Mouse (Mus musculus) layer of hippocampus, postnatal 10 days (tissue): ENCODE data around the gene Mmaa. TPM values are rescaled to one million over a fixed set of nuclear protein-coding genes. Genes with fewer than 3 reads are reported as not detected.

Experiments used
- DNase-seq, 2 experiments: peaks; one replicate each; pipeline ENCODE4 v3.0.0; 2021; ENCODE audit warnings: low spot score in 2 of 2
- long read RNA-seq: library from polyadenylated mRNA; stranded (forward); transcript quantifications from one replicate; pipeline ENCODE4 v2.0.0, GENCODE M21; 2023
- total RNA-seq, 2 experiments: library from RNA; stranded (reverse); gene quantifications; 2 replicates each; pipeline ENCODE4 v1.2.3; 2021

Mmaa gene
- total RNA-seq, result 10 to 100 TPM; 16.9 to 17.7 TPM
- long read RNA-seq, full-length matches to known transcripts, result 6 of 27 reads
- long read RNA-seq, partial matches to known transcripts, result 13 of 27 reads
- long read RNA-seq, other reads (novel, unspliced or antisense), result 8 of 27 reads

- peak; percentile 94 to 97 for DNase-seq
Measured at GRCm38 (mm10) chr8:79294610-79295275, at the start of gene Mmaa. Gene Mmaa (minus strand): TSS chr8:79294937.

- no peak for DNase-seq
Measured at GRCm38 (mm10) chr8:79341236-79341635, 46.5 kb upstream of the Mmaa start.

- peak; percentile 49 to 55 for DNase-seq
Measured at GRCm38 (mm10) chr8:79339555-79339954, 44.8 kb upstream of the Mmaa start.

GRCm38 (mm10) chr8:79338619-79339018, 43.9 kb upstream of the Mmaa start:
- DNase-seq, result peak in 1 of 2 experiments; percentile 5

GRCm38 (mm10) chr8:79332109-79332900, 37.6 kb upstream of the Mmaa start:
- peak in 1 of 2 experiments; percentile 5 for DNase-seq

- no peak for DNase-seq
Measured at GRCm38 (mm10) chr8:79331571-79331970, 36.8 kb upstream of the Mmaa start.

GRCm38 (mm10) chr8:79331017-79331416, 36.3 kb upstream of the Mmaa start:
- DNase-seq, result peak in 1 of 2 experiments; percentile 5

GRCm38 (mm10) chr8:79329735-79330134, 35.0 kb upstream of the Mmaa start:
- DNase-seq, result no peak

GRCm38 (mm10) chr8:79329182-79329581, 34.4 kb upstream of the Mmaa start:
- peak in 1 of 2 experiments; percentile 4 for DNase-seq

GRCm38 (mm10) chr8:79325510-79325909, 30.8 kb upstream of the Mmaa start:
- DNase-seq, result peak in 1 of 2 experiments; percentile 7

GRCm38 (mm10) chr8:79324928-79325327, 30.2 kb upstream of the Mmaa start:
- DNase-seq, result peak in 1 of 2 experiments; percentile 7

GRCm38 (mm10) chr8:79324036-79324435, 29.3 kb upstream of the Mmaa start:
- DNase-seq, result peak in 1 of 2 experiments; percentile 5

- peak in 1 of 2 experiments; percentile 6 for DNase-seq
Measured at GRCm38 (mm10) chr8:79323121-79323520, 28.4 kb upstream of the Mmaa start.

- DNase-seq, result no peak
Measured at GRCm38 (mm10) chr8:79310801-79311200, 16.1 kb upstream of the Mmaa start.

GRCm38 (mm10) chr8:79305941-79306340, 11.2 kb upstream of the Mmaa start:
- DNase-seq, result no peak

GRCm38 (mm10) chr8:79301548-79301947, 6.8 kb upstream of the Mmaa start:
- DNase-seq, result no peak

GRCm38 (mm10) chr8:79299704-79300103, 5.0 kb upstream of the Mmaa start:
- DNase-seq, result no peak

- peak; percentile 64 to 76 for DNase-seq
Measured at GRCm38 (mm10) chr8:79297763-79298162, 3.0 kb upstream of the Mmaa start.

- no peak for DNase-seq
Measured at GRCm38 (mm10) chr8:79295276-79296105, 754 bp upstream of the Mmaa start.

GRCm38 (mm10) chr8:79293841-79294240, 896 bp downstream of the Mmaa start:
- no peak for DNase-seq

GRCm38 (mm10) chr8:79292712-79293264, 1.9 kb downstream of the Mmaa start:
- no peak for DNase-seq
